Mouse (Mus musculus): ENCODE data around the gene Prdm16.

Prdm16 gene

GRCm38 (mm10) chr4:154636721-154637311 is at the start of gene Prdm16:
TSS of gene Prdm16 (minus strand) at chr4:154636873.
- no peak for DNase-seq (ENCODE audit: low spot score in 2 of 2)

- no peak for DNase-seq (ENCODE audit: low spot score in 2 of 2)
Measured at GRCm38 (mm10) chr4:154683068-154683752, 46.5 kb upstream of the Prdm16 start.

- DNase-seq (ENCODE audit: low spot score in 2 of 2), result no peak
Measured at GRCm38 (mm10) chr4:154682311-154682710, 45.6 kb upstream of the Prdm16 start.

GRCm38 (mm10) chr4:154675441-154676000 is 38.8 kb upstream of the Prdm16 start:
- DNase-seq (ENCODE audit: low spot score in 2 of 2), result no peak

- no peak for DNase-seq (ENCODE audit: low spot score in 2 of 2)
Measured at GRCm38 (mm10) chr4:154674966-154675365, 38.3 kb upstream of the Prdm16 start.

- peak in 1 of 2 experiments; percentile 41 for DNase-seq (ENCODE audit: low spot score in 2 of 2)
Measured at GRCm38 (mm10) chr4:154674541-154674940, 37.9 kb upstream of the Prdm16 start.

- DNase-seq (ENCODE audit: low spot score in 2 of 2), result no peak
Measured at GRCm38 (mm10) chr4:154673986-154674385, 37.3 kb upstream of the Prdm16 start.

- DNase-seq (ENCODE audit: low spot score in 2 of 2), result no peak
Measured at GRCm38 (mm10) chr4:154672027-154672426, 35.4 kb upstream of the Prdm16 start.

GRCm38 (mm10) chr4:154671232-154671912 is 34.7 kb upstream of the Prdm16 start:
- no peak for DNase-seq (ENCODE audit: low spot score in 2 of 2)

- no peak for DNase-seq (ENCODE audit: low spot score in 2 of 2)
Measured at GRCm38 (mm10) chr4:154667767-154668166, 31.1 kb upstream of the Prdm16 start, which contains the start of gene Actrt2. TSS of gene Actrt2 (minus strand) at chr4:154667867.

GRCm38 (mm10) chr4:154662681-154663215 is 26.1 kb upstream of the Prdm16 start:
- no peak for DNase-seq (ENCODE audit: low spot score in 2 of 2)

- DNase-seq (ENCODE audit: low spot score in 2 of 2), result no peak
Measured at GRCm38 (mm10) chr4:154661256-154661655, 24.6 kb upstream of the Prdm16 start.

GRCm38 (mm10) chr4:154660025-154660424 is 23.4 kb upstream of the Prdm16 start:
- no peak for DNase-seq (ENCODE audit: low spot score in 2 of 2)

- DNase-seq (ENCODE audit: low spot score in 2 of 2), result peak; percentile 23 to 38
Measured at GRCm38 (mm10) chr4:154655134-154655910, 18.6 kb upstream of the Prdm16 start.

GRCm38 (mm10) chr4:154652494-154652893 is 15.8 kb upstream of the Prdm16 start:
- DNase-seq (ENCODE audit: low spot score in 2 of 2), result no peak

- no peak for DNase-seq (ENCODE audit: low spot score in 2 of 2)
Measured at GRCm38 (mm10) chr4:154649083-154649747, 12.5 kb upstream of the Prdm16 start.

- DNase-seq (ENCODE audit: low spot score in 2 of 2), result no peak
Measured at GRCm38 (mm10) chr4:154642496-154642895, 5.8 kb upstream of the Prdm16 start.

- DNase-seq (ENCODE audit: low spot score in 2 of 2), result no peak
Measured at GRCm38 (mm10) chr4:154641296-154642110, 4.8 kb upstream of the Prdm16 start.

GRCm38 (mm10) chr4:154640443-154641295 is 4.0 kb upstream of the Prdm16 start:
- no peak for DNase-seq (ENCODE audit: low spot score in 2 of 2)
